ENCODE assay signal across 16 mouse cellular contexts in genomic region chr16:38362493-38363255, GRCm38 (mm10). TPM values are rescaled to one million over a fixed set of nuclear protein-coding genes. Genes with fewer than 3 reads are reported as not detected.
DNase-seq lines count a peak whose midpoint lies in the region; ATAC-seq lines count a peak whose summit lies in the region.
"Had no signal": no experiment of that assay in that cellular context is flagged by ENCODE, and none has a peak within 500 bp of the region (broad histone marks: within the 10 kb centered on the region; RNA-seq: fewer than 3 reads in every experiment).

No protein-coding gene starts in this region.

- H3K9me3 ChIP-seq in heart, embryonic 14.5 days (ENCODE audit: control insufficient read depth, low read length): no peaks in the 10 kb centered on the region
- no peaks in the 10 kb centered on the region for H3K9me3 ChIP-seq in heart, embryonic 15.5 days (replicated peaks)
- no peaks in the 10 kb centered on the region for H3K9me3 ChIP-seq in liver, embryonic 13.5 days (replicated peaks)
- H3K9me3 ChIP-seq in midbrain, embryonic 14.5 days (ENCODE audit: control insufficient read depth, low read length): no peaks in the 10 kb centered on the region
- H3K9me3 ChIP-seq: hindbrain, embryonic 10.5 days; midbrain, embryonic 13.5 days; neural tube, embryonic 13.5 days had no signal

- 14% methylated on average over 20 of the region's 20 CpGs for WGBS in heart, embryonic 14.5 days
- WGBS in heart, embryonic 15.5 days: 22% methylated on average over 20 of the region's 20 CpGs
- WGBS in liver, embryonic 13.5 days (ENCODE audit: insufficient replicate concordance): 64% methylated on average over 20 of the region's 20 CpGs
- 88% methylated on average over 20 of the region's 20 CpGs for WGBS in midbrain, embryonic 14.5 days

- H3K4me3 ChIP-seq in heart, embryonic 14.5 days (ENCODE audit: control insufficient read depth in 1 of 2, insufficient read depth in 1 of 2, low read depth in 1 of 2, low read length in 2 of 2): peak overlapping the region; percentile 73 to 93
- peak overlapping the region; percentile 65 for H3K4me3 ChIP-seq in heart, embryonic 15.5 days
- H3K4me3 ChIP-seq in liver, embryonic 13.5 days (replicated peaks): no peak overlapping the region
- no peak overlapping the region for H3K4me3 ChIP-seq in midbrain, embryonic 14.5 days (replicated peaks; ENCODE audit: low read depth, low read length)
- H3K4me3 ChIP-seq: hindbrain, embryonic 10.5 days; midbrain, embryonic 13.5 days; neural tube, embryonic 13.5 days had no signal

- 0 out of 2 replicates have a peak, but pooled peaks have one; percentile 32 for ATAC-seq in heart, embryonic 14.5 days (ENCODE audit: insufficient number of reproducible peaks, insufficient read depth, low FRiP score, low read depth)
- 0 out of 2 replicates have a peak, but pooled peaks have one; percentile 10 for ATAC-seq in heart, embryonic 15.5 days (replicated peaks; ENCODE audit: insufficient number of reproducible peaks, insufficient read depth, low FRiP score, low read depth)
- no peak for ATAC-seq in liver, embryonic 13.5 days (ENCODE audit: low read depth)
- no peak for ATAC-seq in midbrain, embryonic 14.5 days (ENCODE audit: low FRiP score, low TSS enrichment)
- ATAC-seq: CD4-positive, CD25-positive, alpha-beta regulatory T cell, adult 4 months; midbrain, embryonic 13.5 days had no signal

- H3K36me3 ChIP-seq in heart, embryonic 14.5 days (ENCODE audit: control insufficient read depth, insufficient read depth, low read length): peaks cover 15% of the 10 kb centered on the region
- H3K36me3 ChIP-seq in heart, embryonic 15.5 days: no peaks in the 10 kb centered on the region
- peaks cover 4% of the 10 kb centered on the region; the same call in 1 of the 2 replicates for H3K36me3 ChIP-seq in liver, embryonic 13.5 days
- H3K36me3 ChIP-seq in midbrain, embryonic 14.5 days (ENCODE audit: control insufficient read depth, insufficient read depth, low read length): no peaks in the 10 kb centered on the region

- H3K27ac ChIP-seq in heart, embryonic 14.5 days (replicated peaks in 1 of 2; ENCODE audit: control insufficient read depth in 1 of 2, insufficient read depth in 1 of 2, low read depth in 2 of 2, low read length in 2 of 2): peak overlapping the region; percentile 99 to 100
- peak overlapping the region; percentile 98 for H3K27ac ChIP-seq in heart, embryonic 15.5 days
- H3K27ac ChIP-seq in liver, embryonic 13.5 days: no peak overlapping the region; the same call in 1 of the 2 replicates
- no peak overlapping the region for H3K27ac ChIP-seq in midbrain, embryonic 14.5 days (replicated peaks; ENCODE audit: low read depth, low read length)
- H3K27ac ChIP-seq: midbrain, embryonic 13.5 days; neural tube, embryonic 13.5 days had no signal

- no peaks in the 10 kb centered on the region for H3K27me3 ChIP-seq in heart, embryonic 14.5 days (ENCODE audit: control insufficient read depth, insufficient read depth, low read length)
- no peaks in the 10 kb centered on the region for H3K27me3 ChIP-seq in heart, embryonic 15.5 days
- no peaks in the 10 kb centered on the region for H3K27me3 ChIP-seq in liver, embryonic 13.5 days
- H3K27me3 ChIP-seq in midbrain, embryonic 14.5 days (ENCODE audit: control insufficient read depth, insufficient read depth, low read length): no peaks in the 10 kb centered on the region
- H3K27me3 ChIP-seq: midbrain, embryonic 13.5 days; neural tube, embryonic 13.5 days had no signal

- no peak for DNase-seq in heart, postnatal 10 days
- DNase-seq in R1 (ENCODE audit: low read depth, low spot score): peak; percentile 21
- no peak for DNase-seq in liver, embryonic 13.5 days
- no peak for DNase-seq in midbrain, embryonic 14.5 days
- no peak for DNase-seq in layer of hippocampus, adult 8-10 months (ENCODE audit: low spot score in 2 of 2)
- DNase-seq: thymus, postnatal 4 days had no signal

- H3K4me2 ChIP-seq in heart, embryonic 14.5 days (ENCODE audit: low read length): peak overlapping the region; percentile 80
- H3K4me2 ChIP-seq in heart, embryonic 15.5 days: peak overlapping the region; percentile 60
- H3K4me2 ChIP-seq in liver, embryonic 13.5 days: peak overlapping the region; percentile 12; the same call in 1 of the 2 replicates
- H3K4me2 ChIP-seq in midbrain, embryonic 14.5 days (ENCODE audit: low read length): no peak overlapping the region
- H3K4me2 ChIP-seq: midbrain, embryonic 13.5 days; neural tube, embryonic 13.5 days had no signal

- H3K9ac ChIP-seq in heart, embryonic 14.5 days (ENCODE audit: low read length): peak overlapping the region; percentile 98
- peak overlapping the region; percentile 77 for H3K9ac ChIP-seq in heart, embryonic 15.5 days
- H3K9ac ChIP-seq in liver, embryonic 13.5 days: peak overlapping the region; percentile 29; the same call in 1 of the 2 replicates
- no peak overlapping the region for H3K9ac ChIP-seq in midbrain, embryonic 14.5 days (replicated peaks; ENCODE audit: low read length)
- H3K9ac ChIP-seq: midbrain, embryonic 13.5 days; neural tube, embryonic 13.5 days had no signal

- H3K4me1 ChIP-seq in heart, embryonic 14.5 days (ENCODE audit: control insufficient read depth in 2 of 2, insufficient read depth in 2 of 2, low read length in 2 of 2): peaks cover 21 to 39% of the 10 kb centered on the region in 2 experiments
- H3K4me1 ChIP-seq in heart, embryonic 15.5 days (replicated peaks): peaks cover 31% of the 10 kb centered on the region
- peaks cover 58% of the 10 kb centered on the region for H3K4me1 ChIP-seq in liver, embryonic 13.5 days (replicated peaks)
- 0 out of 2 replicates have a peak, but pooled peaks cover 2% of the 10 kb centered on the region for H3K4me1 ChIP-seq in midbrain, embryonic 14.5 days (ENCODE audit: control insufficient read depth, insufficient read depth, low read length)

- intact Hi-C loops in heart, postnatal 10 days (cut with DNase I): no loop called here

RNA-seq across cellular contexts. Expression of gene Popdc2, which starts 0.7 kb away (rescaled TPM):
- 364 and 390 TPM in 2 replicates for polyA plus RNA-seq in heart, embryonic 14.5 days (2014; fragmentation: Nextera tagmentation; extraction: Ambion mirVana)
- 100 to 1,000 TPM; 675 to 721 TPM for total RNA-seq in heart, postnatal 10 days (2021)
- 327 and 350 TPM in 2 replicates for polyA plus RNA-seq in heart, embryonic 15.5 days (2015; fragmentation: Nextera tagmentation; extraction: Ambion mirVana)
- 22.3 and 24.2 TPM in 2 replicates for polyA plus RNA-seq in liver, embryonic 13.5 days (2015; fragmentation: Nextera tagmentation; extraction: Ambion mirVana)
- 0.51 TPM in 2 replicates for polyA plus RNA-seq in midbrain, embryonic 14.5 days (2014; fragmentation: Nextera tagmentation; extraction: Ambion mirVana)
- 1 to 10 TPM in 1 of 4 experiments, under 1 TPM in 3; 0.31 to 1.3 (median 0.49) TPM for total RNA-seq in layer of hippocampus, adult 8-10 months (2022)

RNA-seq across cellular contexts. Expression of gene Gm21987, which starts 15.8 kb away (rescaled TPM):
- 4.4 and 4.9 TPM in 2 replicates for polyA plus RNA-seq in heart, embryonic 14.5 days (2014; fragmentation: Nextera tagmentation; extraction: Ambion mirVana)
- not detected for total RNA-seq in heart, postnatal 10 days (2021)
- polyA plus RNA-seq in heart, embryonic 15.5 days (2015; fragmentation: Nextera tagmentation; extraction: Ambion mirVana): 3.2 and 4.1 TPM in 2 replicates
- not detected in 2 replicates for polyA plus RNA-seq in liver, embryonic 13.5 days (2015; fragmentation: Nextera tagmentation; extraction: Ambion mirVana)
- polyA plus RNA-seq in midbrain, embryonic 14.5 days (2014; fragmentation: Nextera tagmentation; extraction: Ambion mirVana): not detected in 2 replicates
- 1 to 10 TPM in 2 of 4 experiments, not detected in 2; 1.1 to 4.7 TPM for total RNA-seq in layer of hippocampus, adult 8-10 months (2022)
- total RNA-seq: adrenal gland, adult 18-20 months; liver, adult 2 months had no signal
- polyA plus RNA-seq: CD4-positive, CD25-positive, alpha-beta regulatory T cell, adult 4 months; frontal cortex, adult 2 months; hindbrain, embryonic 10.5 days; kidney, adult 2 months; liver, adult 2 months; midbrain, embryonic 13.5 days; neural tube, embryonic 13.5 days had no signal

RNA-seq across cellular contexts. Expression of gene Cox17, which starts 15.9 kb away (rescaled TPM):
- 337 TPM in 2 replicates for polyA plus RNA-seq in heart, embryonic 14.5 days (2014; fragmentation: Nextera tagmentation; extraction: Ambion mirVana)
- total RNA-seq in heart, postnatal 10 days (2021): 100 to 1,000 TPM; 250 to 263 TPM
- polyA plus RNA-seq in heart, embryonic 15.5 days (2015; fragmentation: Nextera tagmentation; extraction: Ambion mirVana): 224 and 350 TPM in 2 replicates
- polyA plus RNA-seq in liver, embryonic 13.5 days (2015; fragmentation: Nextera tagmentation; extraction: Ambion mirVana): 331 and 350 TPM in 2 replicates
- polyA plus RNA-seq in midbrain, embryonic 14.5 days (2014; fragmentation: Nextera tagmentation; extraction: Ambion mirVana): 83.8 and 88.1 TPM in 2 replicates
- 100 to 1,000 TPM in 2 of 4 experiments, 10 to 100 TPM in 2; 88.2 to 142 (median 116) TPM for total RNA-seq in layer of hippocampus, adult 8-10 months (2022)

RNA-seq across cellular contexts. Expression of gene Maats1, which starts 20.7 kb away (rescaled TPM):
- 0.15 TPM in 1 of 2 replicates, not detected in the other for polyA plus RNA-seq in heart, embryonic 14.5 days (2014; fragmentation: Nextera tagmentation; extraction: Ambion mirVana)
- total RNA-seq in heart, postnatal 10 days (2021): not detected
- polyA plus RNA-seq in heart, embryonic 15.5 days (2015; fragmentation: Nextera tagmentation; extraction: Ambion mirVana): 0.10 and 0.13 TPM in 2 replicates
- 0.05 TPM in 1 of 2 replicates, not detected in the other for polyA plus RNA-seq in liver, embryonic 13.5 days (2015; fragmentation: Nextera tagmentation; extraction: Ambion mirVana)
- 0.51 and 1.0 TPM in 2 replicates for polyA plus RNA-seq in midbrain, embryonic 14.5 days (2014; fragmentation: Nextera tagmentation; extraction: Ambion mirVana)
- 1 to 10 TPM; 1.3 to 2.0 (median 1.6) TPM for total RNA-seq in layer of hippocampus, adult 8-10 months (2022)
- total RNA-seq: liver, adult 2 months had no signal
- polyA plus RNA-seq: liver, adult 2 months had no signal

Comparison
In these comparisons a context has a peak if more than half of its experiments do, and no peak if none do; other contexts are left out.
1. ATAC-seq: peak in heart, embryonic 14.5 days (single experiment) and heart, embryonic 15.5 days (single experiment); none in liver, embryonic 13.5 days (single experiment) and midbrain, embryonic 14.5 days (single experiment).
2. H3K27ac ChIP-seq: peak in heart, embryonic 14.5 days (2 of 2) and heart, embryonic 15.5 days (single experiment); none in liver, embryonic 13.5 days (single experiment) and midbrain, embryonic 14.5 days (single experiment).
3. H3K4me3 ChIP-seq: peak in heart, embryonic 14.5 days (2 of 2) and heart, embryonic 15.5 days (single experiment); none in liver, embryonic 13.5 days (single experiment) and midbrain, embryonic 14.5 days (single experiment).
4. RNA of gene Popdc2, which starts 0.7 kb away (polyA plus RNA-seq): 364 to 390 TPM in heart, embryonic 14.5 days, 327 to 350 TPM in heart, embryonic 15.5 days and 22.3 to 24.2 TPM in liver, embryonic 13.5 days; 0.51 TPM in midbrain, embryonic 14.5 days; every median in the first group is over 10 times any median in the second.